Mouse (Mus musculus): Measurements from ENCODE around the gene Isca1. TPM values are rescaled to one million over a fixed set of nuclear protein-coding genes. Genes with fewer than 3 reads are reported as not detected.

Isca1 gene
- polyA plus RNA-seq (2012), result 62.3 and 68.6 TPM in 2 replicates

DNA sequence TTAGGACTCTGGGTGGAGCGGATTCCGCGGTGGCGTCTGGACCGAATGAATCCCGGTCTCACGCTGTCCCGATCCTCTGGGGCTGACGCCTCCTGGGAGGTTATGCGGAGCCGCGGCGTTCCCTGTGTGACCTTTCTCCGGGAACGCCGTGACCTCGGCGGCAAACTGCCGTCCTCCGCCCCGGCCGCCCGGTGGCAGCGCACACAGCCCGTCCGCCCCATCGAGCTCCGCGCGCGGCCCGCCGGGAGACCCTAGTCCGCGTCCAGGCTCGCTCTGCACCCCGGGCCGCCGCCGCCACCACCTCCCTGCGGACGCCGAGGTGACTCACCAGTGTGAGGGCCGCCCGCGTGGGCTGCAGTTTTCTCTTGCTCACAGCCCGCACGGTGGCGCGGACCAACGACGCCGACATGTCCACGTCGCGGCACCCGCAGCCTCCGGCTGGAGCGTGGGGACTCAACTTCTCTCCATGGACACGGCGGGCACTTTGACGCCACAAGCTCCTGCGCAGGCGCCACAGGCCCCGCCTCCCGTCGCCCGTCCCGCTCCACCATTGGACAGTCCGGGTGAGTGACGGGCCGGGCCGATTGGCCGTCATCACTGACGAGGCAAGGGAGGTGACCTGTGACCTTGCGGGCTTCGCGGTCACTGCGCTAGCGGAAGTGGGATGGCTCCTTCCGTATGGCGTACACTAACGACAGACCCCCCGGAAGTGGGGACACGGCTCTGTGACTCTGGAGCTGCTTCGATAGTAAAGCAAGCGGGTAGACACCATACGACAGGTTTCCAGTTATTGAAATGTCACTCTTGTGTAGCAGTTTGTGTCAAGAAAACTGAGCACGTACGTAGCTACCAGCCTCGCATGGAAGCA lies at the start of gene Isca1:
Gene Isca1, minus strand, starts transcription at position 515 of the 868 bp plus-strand sequence.
- TF ChIP-seq TAL1 (IDR thresholded peaks at IDR 0.05; ENCODE audit: low read length) (no peak), GATA1 (IDR thresholded peaks at IDR 0.05; ENCODE audit: low read length) (no peak)
- peak within 1 kb of the TSS; percentile 100 for H3K4me3 ChIP-seq (replicated peaks)
- no peaks in the 10 kb centered on the region for H3K27me3 ChIP-seq (ENCODE audit: control insufficient read depth)
- H3K9me3 ChIP-seq (ENCODE audit: control insufficient read depth, low read length), result no peaks in the 10 kb centered on the region
- peaks cover 76% of the 10 kb centered on the region for H3K4me1 ChIP-seq (ENCODE audit: control insufficient read depth)
- peaks cover 91% of the 10 kb centered on the region for H3K36me3 ChIP-seq (ENCODE audit: control insufficient read depth)

DNA sequence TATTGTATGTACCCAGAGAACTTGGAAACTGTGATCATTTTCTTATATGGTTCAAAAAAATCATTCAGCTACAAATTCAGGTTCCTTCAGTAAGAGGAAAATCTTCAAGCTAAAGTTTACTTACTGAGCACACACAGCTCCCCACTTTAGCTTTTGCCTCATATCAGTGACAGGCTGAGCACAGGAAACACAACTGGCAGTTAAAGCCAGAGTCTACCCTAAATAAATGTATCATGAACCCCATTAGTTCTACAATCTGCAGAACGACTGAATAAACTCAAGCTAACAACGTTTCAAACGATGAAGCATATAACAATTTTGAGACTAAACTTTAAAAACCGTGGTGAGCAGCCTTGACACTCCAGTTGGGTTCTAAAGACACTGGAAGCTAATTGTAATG lies 47.7 kb upstream of the Isca1 start:
- H3K27me3 ChIP-seq (ENCODE audit: control insufficient read depth), result no peaks in the 10 kb centered on the region
- H3K4me3 ChIP-seq (replicated peaks), result peak overlapping the region; percentile 79
- H3K36me3 ChIP-seq (ENCODE audit: control insufficient read depth), result peaks cover 96% of the 10 kb centered on the region
- H3K9me3 ChIP-seq (ENCODE audit: control insufficient read depth, low read length), result no peaks in the 10 kb centered on the region
- TF ChIP-seq GATA1 (IDR thresholded peaks at IDR 0.05; ENCODE audit: low read length) (no peak), TAL1 (IDR thresholded peaks at IDR 0.05; ENCODE audit: low read length) (no peak)
- H3K4me1 ChIP-seq (ENCODE audit: control insufficient read depth), result peaks cover 79% of the 10 kb centered on the region

- H3K9me3 ChIP-seq (ENCODE audit: control insufficient read depth, low read length), result no peaks in the 10 kb centered on the region
- H3K27me3 ChIP-seq (ENCODE audit: control insufficient read depth), result no peaks in the 10 kb centered on the region
- peaks cover 98% of the 10 kb centered on the region for H3K36me3 ChIP-seq (ENCODE audit: control insufficient read depth)
- peak overlapping the region; percentile 61 for H3K4me3 ChIP-seq (replicated peaks)
- peak; percentile 100 for TF ChIP-seq GATA1 (IDR thresholded peaks at IDR 0.05; ENCODE audit: low read length)
- TF ChIP-seq TAL1 (IDR thresholded peaks at IDR 0.05; ENCODE audit: low read length), result peak; percentile 98
- H3K4me1 ChIP-seq (ENCODE audit: control insufficient read depth), result peaks cover 87% of the 10 kb centered on the region
Measured at GRCm38 (mm10) chr13:59814109-59814591, 44.5 kb upstream of the Isca1 start.

DNA sequence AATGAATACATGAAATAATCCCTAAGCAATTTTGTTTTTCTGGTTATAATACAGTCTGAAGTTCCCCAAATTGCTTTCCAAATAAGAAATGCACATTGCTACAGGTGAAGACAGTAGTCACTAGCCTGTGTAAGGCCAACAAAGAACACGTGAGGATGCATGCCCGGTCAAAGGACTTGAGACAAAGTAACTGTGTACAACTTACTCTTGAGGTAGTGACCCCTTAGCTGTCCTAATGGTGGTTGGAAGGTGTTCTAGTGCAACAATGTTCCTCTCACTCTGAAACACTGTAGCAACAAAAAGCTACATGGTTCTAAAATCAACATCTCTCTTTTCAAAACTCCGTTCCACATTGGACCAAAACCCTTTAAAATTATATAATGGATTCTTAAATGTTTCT lies 42.0 kb upstream of the Isca1 start:
- Histone ChIP-seq H3K4me1 (ENCODE audit: control insufficient read depth) (peaks cover 65% of the 10 kb centered on the region), H3K36me3 (ENCODE audit: control insufficient read depth) (peaks cover 98% of the 10 kb centered on the region), H3K27me3 (ENCODE audit: control insufficient read depth) (no peaks in the 10 kb centered on the region), H3K9me3 (ENCODE audit: control insufficient read depth, low read length) (no peaks in the 10 kb centered on the region), H3K4me3 (replicated peaks) (no peak overlapping the region)
- TF ChIP-seq TAL1 (IDR thresholded peaks at IDR 0.05; ENCODE audit: low read length) (no peak), GATA1 (IDR thresholded peaks at IDR 0.05; ENCODE audit: low read length) (no peak)

GRCm38 (mm10) chr13:59801000-59801399 lies 31.4 kb upstream of the Isca1 start:
- TF ChIP-seq TAL1 (IDR thresholded peaks at IDR 0.05; ENCODE audit: low read length), result no peak
- H3K4me1 ChIP-seq (ENCODE audit: control insufficient read depth), result peaks cover 66% of the 10 kb centered on the region
- H3K36me3 ChIP-seq (ENCODE audit: control insufficient read depth), result peaks cover 100% of the 10 kb centered on the region

DNA sequence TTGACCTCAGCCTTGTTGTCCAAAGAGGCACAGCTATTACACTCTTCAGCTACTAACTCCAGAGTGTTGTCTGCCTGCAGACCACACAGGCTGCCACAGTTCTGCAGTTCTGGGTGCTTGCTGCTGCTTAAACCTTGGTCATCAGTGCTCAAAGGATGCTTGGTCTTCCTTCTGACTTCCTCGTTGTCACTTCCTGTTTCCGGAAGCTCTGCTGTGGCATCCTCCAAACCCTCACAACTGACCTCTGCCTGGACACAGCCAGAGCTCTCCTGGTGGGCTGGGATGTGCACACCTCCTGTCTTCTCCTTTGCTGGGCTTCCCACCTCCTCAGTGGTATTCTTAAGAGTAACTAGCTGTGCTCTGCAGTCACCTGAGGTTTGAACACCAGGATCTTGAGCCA lies 30.5 kb upstream of the Isca1 start:
- peaks cover 75% of the 10 kb centered on the region for H3K4me1 ChIP-seq (ENCODE audit: control insufficient read depth)
- TF ChIP-seq TAL1 (IDR thresholded peaks at IDR 0.05; ENCODE audit: low read length) (no peak), GATA1 (IDR thresholded peaks at IDR 0.05; ENCODE audit: low read length) (no peak)
- H3K36me3 ChIP-seq (ENCODE audit: control insufficient read depth), result peaks cover 100% of the 10 kb centered on the region
- no peaks in the 10 kb centered on the region for H3K27me3 ChIP-seq (ENCODE audit: control insufficient read depth)
- no peaks in the 10 kb centered on the region for H3K9me3 ChIP-seq (ENCODE audit: control insufficient read depth, low read length)
- no peak overlapping the region for H3K4me3 ChIP-seq (replicated peaks)

More at GRCm38 (mm10) chr13:59801000-59801399, 31.4 kb upstream of the Isca1 start:
- Histone ChIP-seq H3K27me3 (ENCODE audit: control insufficient read depth) (no peaks in the 10 kb centered on the region), H3K4me3 (replicated peaks) (no peak overlapping the region), H3K9me3 (ENCODE audit: control insufficient read depth, low read length) (no peaks in the 10 kb centered on the region)

DNA sequence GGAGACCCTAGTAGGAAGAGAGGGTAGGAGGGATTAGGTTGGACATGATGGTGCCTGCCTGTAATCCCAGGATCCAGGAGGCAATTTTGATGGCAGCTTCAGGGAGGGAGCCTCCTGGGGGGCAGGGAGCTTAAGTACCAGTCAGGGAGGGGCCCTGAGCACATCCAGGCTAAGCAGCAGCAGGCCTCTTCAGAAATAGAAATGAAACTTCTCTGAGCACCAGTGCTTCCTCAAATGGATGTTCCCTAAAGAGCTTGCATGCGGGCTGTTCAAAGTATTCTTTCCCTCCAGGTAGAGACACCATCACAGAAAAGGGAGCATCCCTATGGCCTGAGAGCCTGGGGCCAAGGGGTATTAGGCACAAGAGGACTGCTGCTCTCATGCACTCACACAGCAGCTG lies 28.7 kb upstream of the Isca1 start:
- peaks cover 84% of the 10 kb centered on the region for H3K4me1 ChIP-seq (ENCODE audit: control insufficient read depth)

GRCm38 (mm10) chr13:59796466-59796848 lies 26.8 kb upstream of the Isca1 start:
- Histone ChIP-seq H3K27me3 (ENCODE audit: control insufficient read depth) (no peaks in the 10 kb centered on the region), H3K4me3 (replicated peaks) (peak overlapping the region; percentile 43), H3K9me3 (ENCODE audit: control insufficient read depth, low read length) (no peaks in the 10 kb centered on the region), H3K36me3 (ENCODE audit: control insufficient read depth) (peaks cover 100% of the 10 kb centered on the region), H3K4me1 (ENCODE audit: control insufficient read depth) (peaks cover 92% of the 10 kb centered on the region)
- no peak for TF ChIP-seq TAL1 (IDR thresholded peaks at IDR 0.05; ENCODE audit: low read length)
- no peak for TF ChIP-seq GATA1 (IDR thresholded peaks at IDR 0.05; ENCODE audit: low read length)

More for the DNA sequence above, 28.7 kb upstream of the Isca1 start:
- Histone ChIP-seq H3K4me3 (replicated peaks) (no peak overlapping the region), H3K9me3 (ENCODE audit: control insufficient read depth, low read length) (no peaks in the 10 kb centered on the region), H3K27me3 (ENCODE audit: control insufficient read depth) (no peaks in the 10 kb centered on the region), H3K36me3 (ENCODE audit: control insufficient read depth) (peaks cover 100% of the 10 kb centered on the region)
- TF ChIP-seq TAL1 (IDR thresholded peaks at IDR 0.05; ENCODE audit: low read length) (no peak), GATA1 (IDR thresholded peaks at IDR 0.05; ENCODE audit: low read length) (no peak)

GRCm38 (mm10) chr13:59795807-59796465 lies 26.3 kb upstream of the Isca1 start:
- TF ChIP-seq TAL1 (IDR thresholded peaks at IDR 0.05; ENCODE audit: low read length) (peak; percentile 92), GATA1 (IDR thresholded peaks at IDR 0.05; ENCODE audit: low read length) (peak; percentile 80)
- Histone ChIP-seq H3K4me3 (replicated peaks) (peak overlapping the region; percentile 43), H3K4me1 (ENCODE audit: control insufficient read depth) (peaks cover 95% of the 10 kb centered on the region), H3K27me3 (ENCODE audit: control insufficient read depth) (no peaks in the 10 kb centered on the region), H3K36me3 (ENCODE audit: control insufficient read depth) (peaks cover 100% of the 10 kb centered on the region), H3K9me3 (ENCODE audit: control insufficient read depth, low read length) (no peaks in the 10 kb centered on the region)
